Mouse (Mus musculus) forebrain, embryonic 12.5 days (tissue): ENCODE measurements around the gene Gbf1. TPM values are rescaled to one million over a fixed set of nuclear protein-coding genes. Genes with fewer than 3 reads are reported as not detected.
"Not testable (repeated sequence)": the region's sequence is repeated elsewhere in the genome, so short reads cannot be mapped to it uniquely, and the experiment has no call there.

Experiments
- ATAC-seq: fragments of 200-750 bp; cut with Nextera tagmentation; 2 replicates; pipeline ENCODE4 v1.8.0; 2017; ENCODE audit warnings: moderate TSS enrichment; ENCODE audit not compliant: low FRiP score
- H3K27ac ChIP-seq: fragments of 300-500 bp; sonication (generic); 2 replicates; pipeline ENCODE4 v1.5.1; 2016; ENCODE audit warnings: mild to moderate bottlenecking
- H3K27me3 ChIP-seq: fragments of 300-500 bp; sonication (generic); 2 replicates; pipeline ENCODE4 v1.6.1; 2016; ENCODE audit warnings: mild to moderate bottlenecking
- H3K36me3 ChIP-seq: fragments of 300-500 bp; sonication (generic); replicated peaks from 2 replicates; pipeline ENCODE4 v1.6.1; 2016; ENCODE audit warnings: mild to moderate bottlenecking
- H3K4me1 ChIP-seq: fragments of 300-500 bp; sonication (generic); 2 replicates; pipeline ENCODE4 v1.6.1; 2016
- H3K4me2 ChIP-seq: fragments of 300-500 bp; sonication (generic); 2 replicates; pipeline ENCODE4 v1.6.1; 2016; ENCODE audit warnings: mild to moderate bottlenecking, moderate library complexity
- H3K4me3 ChIP-seq: fragments of 300-500 bp; sonication (generic); replicated peaks from 2 replicates; pipeline ENCODE4 v1.5.1; 2016; ENCODE audit warnings: mild to moderate bottlenecking
- H3K9ac ChIP-seq: fragments of 300-500 bp; sonication (generic); 2 replicates; pipeline ENCODE4 v1.6.1; 2016; ENCODE audit warnings: mild to moderate bottlenecking
- H3K9me3 ChIP-seq: fragments of 300-500 bp; sonication (generic); 2 replicates; pipeline ENCODE4 v1.6.1; 2016
- WGBS: fragments of 180-500 bp; shearing (Covaris S2); methylation state at CpG from one replicate; pipeline ENCODE4 v1.1.7; 2016; 5-methylcytosine and 5-hydroxymethylcytosine counted together
- polyA plus RNA-seq: library from polyadenylated mRNA; unstranded; fragments of >200 nt; fragmentation: Nextera tagmentation; extraction: Ambion mirVana; gene quantifications from 2 replicates; pipeline ENCODE4 v1.2.1, GENCODE M21; 2016

The Gbf1 gene
- polyA plus RNA-seq, 1 experiment from 2014 or later: 64.0 TPM

- H3K4me3 ChIP-seq: no peak overlapping the region
- no peak overlapping the region for H3K9ac ChIP-seq
- 90% methylated on average over 3 of the region's 3 CpGs for WGBS
- no peaks in the 10 kb centered on the region for H3K9me3 ChIP-seq
- H3K27ac ChIP-seq: no peak overlapping the region
- ATAC-seq: no peak
- H3K27me3 ChIP-seq: no peaks in the 10 kb centered on the region
- no peaks in the 10 kb centered on the region; the same call in 1 of the 2 replicates for H3K4me1 ChIP-seq
- peaks cover 39% of the 10 kb centered on the region for H3K36me3 ChIP-seq
- no peak overlapping the region for H3K4me2 ChIP-seq
Measured at GRCm38 (mm10) chr19:46165950-46166349, 13.6 kb downstream of the Gbf1 start.

- not testable (repeated sequence) for H3K27me3 ChIP-seq, H3K4me2 ChIP-seq, ATAC-seq, H3K9ac ChIP-seq, H3K4me1 ChIP-seq, H3K27ac ChIP-seq, H3K4me3 ChIP-seq, H3K9me3 ChIP-seq
- WGBS: 70% methylated on average over 2 of the region's 2 CpGs
- peaks cover 41% of the 10 kb centered on the region for H3K36me3 ChIP-seq
Measured at GRCm38 (mm10) chr19:46167169-46167568, 14.9 kb downstream of the Gbf1 start.

- Histone ChIP-seq H3K4me2 (no peak overlapping the region), H3K9ac (no peak overlapping the region), H3K4me1 (no peaks in the 10 kb centered on the region; the same call in 1 of the 2 replicates), H3K9me3 (no peaks in the 10 kb centered on the region), H3K27ac (no peak overlapping the region), H3K36me3 (peaks cover 37% of the 10 kb centered on the region), H3K27me3 (no peaks in the 10 kb centered on the region), H3K4me3 (no peak overlapping the region)
- no peak for ATAC-seq
- 73% methylated on average over 3 of the region's 3 CpGs for WGBS
Measured at GRCm38 (mm10) chr19:46169396-46169795, 17.1 kb downstream of the Gbf1 start.

- no peak overlapping the region for H3K9ac ChIP-seq
- no peak overlapping the region for H3K4me2 ChIP-seq
- WGBS: 74% methylated on average over 1 of the region's 1 CpGs
- H3K36me3 ChIP-seq: peaks cover 32% of the 10 kb centered on the region
- no peak overlapping the region for H3K27ac ChIP-seq
- H3K4me3 ChIP-seq: no peak overlapping the region
- no peaks in the 10 kb centered on the region for H3K27me3 ChIP-seq
- no peaks in the 10 kb centered on the region; the same call in 1 of the 2 replicates for H3K4me1 ChIP-seq
- ATAC-seq: no peak
- no peaks in the 10 kb centered on the region for H3K9me3 ChIP-seq
Measured at GRCm38 (mm10) chr19:46169913-46170312, 17.6 kb downstream of the Gbf1 start.

GRCm38 (mm10) chr19:46172541-46172940 lies 20.2 kb downstream of the Gbf1 start:
- WGBS: 85% methylated on average over 5 of the region's 5 CpGs

GRCm38 (mm10) chr19:46175173-46175572 lies 22.9 kb downstream of the Gbf1 start:
- Histone ChIP-seq H3K4me2 (no peak overlapping the region), H3K4me1 (peaks cover 8% of the 10 kb centered on the region), H3K27ac (no peak overlapping the region), H3K9me3 (no peaks in the 10 kb centered on the region), H3K4me3 (no peak overlapping the region), H3K9ac (no peak overlapping the region), H3K36me3 (peaks cover 13% of the 10 kb centered on the region), H3K27me3 (no peaks in the 10 kb centered on the region)
- ATAC-seq: no peak

More at GRCm38 (mm10) chr19:46172541-46172940, 20.2 kb downstream of the Gbf1 start:
- Histone ChIP-seq H3K4me3 (no peak overlapping the region), H3K27ac (no peak overlapping the region), H3K9me3 (no peaks in the 10 kb centered on the region), H3K4me2 (no peak overlapping the region), H3K9ac (no peak overlapping the region), H3K36me3 (peaks cover 13% of the 10 kb centered on the region), H3K4me1 (peaks cover 3% of the 10 kb centered on the region), H3K27me3 (no peaks in the 10 kb centered on the region)
- no peak for ATAC-seq

- H3K4me1 ChIP-seq: peaks cover 9% of the 10 kb centered on the region
- no peak overlapping the region for H3K4me3 ChIP-seq
- H3K27me3 ChIP-seq: no peaks in the 10 kb centered on the region
- no peak for ATAC-seq
- no peak overlapping the region for H3K4me2 ChIP-seq
- peaks cover 7% of the 10 kb centered on the region; the same call in 1 of the 2 replicates for H3K36me3 ChIP-seq
- WGBS: 55% methylated on average over 5 of the region's 5 CpGs
- no peaks in the 10 kb centered on the region for H3K9me3 ChIP-seq
- H3K27ac ChIP-seq: no peak overlapping the region
- no peak overlapping the region for H3K9ac ChIP-seq
Measured at GRCm38 (mm10) chr19:46177046-46177445, 24.7 kb downstream of the Gbf1 start.

GRCm38 (mm10) chr19:46180274-46180673 lies 28.0 kb downstream of the Gbf1 start:
- no peak overlapping the region for H3K9ac ChIP-seq

GRCm38 (mm10) chr19:46182241-46182640 lies 29.9 kb downstream of the Gbf1 start:
- H3K36me3 ChIP-seq: no peaks in the 10 kb centered on the region; the same call in 1 of the 2 replicates
- peaks cover 6% of the 10 kb centered on the region; the same call in 1 of the 2 replicates for H3K4me1 ChIP-seq
- no peak overlapping the region for H3K4me2 ChIP-seq
- no peak overlapping the region for H3K27ac ChIP-seq
- H3K4me3 ChIP-seq: no peak overlapping the region
- ATAC-seq: no peak
- H3K9me3 ChIP-seq: no peaks in the 10 kb centered on the region
- no peaks in the 10 kb centered on the region for H3K27me3 ChIP-seq
- H3K9ac ChIP-seq: no peak overlapping the region
- WGBS: 86% methylated on average over 3 of the region's 3 CpGs

More at GRCm38 (mm10) chr19:46180274-46180673, 28.0 kb downstream of the Gbf1 start:
- Histone ChIP-seq H3K27me3 (no peaks in the 10 kb centered on the region), H3K27ac (no peak overlapping the region), H3K36me3 (no peaks in the 10 kb centered on the region; the same call in 1 of the 2 replicates), H3K9me3 (no peaks in the 10 kb centered on the region), H3K4me1 (peaks cover 9% of the 10 kb centered on the region), H3K4me2 (no peak overlapping the region), H3K4me3 (no peak overlapping the region)
- 90% methylated on average over 2 of the region's 2 CpGs for WGBS
- ATAC-seq: no peak

- Histone ChIP-seq H3K9me3 (no peaks in the 10 kb centered on the region), H3K4me3 (no peak overlapping the region), H3K27ac (no peak overlapping the region), H3K4me1 (no peaks in the 10 kb centered on the region), H3K4me2 (no peak overlapping the region), H3K27me3 (no peaks in the 10 kb centered on the region), H3K9ac (no peak overlapping the region), H3K36me3 (no peaks in the 10 kb centered on the region; the same call in 1 of the 2 replicates)
- no peak for ATAC-seq
- 69% methylated on average over 3 of the region's 3 CpGs for WGBS
Measured at GRCm38 (mm10) chr19:46186611-46187010, 34.3 kb downstream of the Gbf1 start.

GRCm38 (mm10) chr19:46187203-46187602 lies 34.9 kb downstream of the Gbf1 start:
- H3K27ac ChIP-seq: no peak overlapping the region
- no peak overlapping the region for H3K4me2 ChIP-seq
- no peak overlapping the region for H3K9ac ChIP-seq
- 84% methylated on average over 2 of the region's 2 CpGs for WGBS
- H3K4me1 ChIP-seq: no peaks in the 10 kb centered on the region
- no peaks in the 10 kb centered on the region for H3K9me3 ChIP-seq
- H3K27me3 ChIP-seq: no peaks in the 10 kb centered on the region
- no peaks in the 10 kb centered on the region; the same call in 1 of the 2 replicates for H3K36me3 ChIP-seq
- no peak overlapping the region for H3K4me3 ChIP-seq
- ATAC-seq: no peak

GRCm38 (mm10) chr19:46198293-46198692 lies 46.0 kb downstream of the Gbf1 start:
- Histone ChIP-seq H3K9me3 (no peaks in the 10 kb centered on the region), H3K9ac (no peak overlapping the region), H3K4me1 (no peaks in the 10 kb centered on the region), H3K36me3 (no peaks in the 10 kb centered on the region), H3K27ac (no peak overlapping the region), H3K4me2 (no peak overlapping the region), H3K4me3 (no peak overlapping the region), H3K27me3 (no peaks in the 10 kb centered on the region)
- ATAC-seq: no peak
- 93% methylated on average over 3 of the region's 3 CpGs for WGBS

GRCm38 (mm10) chr19:46198891-46199290 lies 46.6 kb downstream of the Gbf1 start:
- no peaks in the 10 kb centered on the region for H3K27me3 ChIP-seq
- no peak for ATAC-seq
- H3K4me3 ChIP-seq: no peak overlapping the region
- H3K27ac ChIP-seq: no peak overlapping the region
- whole genome bisulfite sequencing: 85% methylated on average over 5 of the region's 5 CpGs
- H3K4me2 ChIP-seq: no peak overlapping the region
- H3K9me3 ChIP-seq: no peaks in the 10 kb centered on the region
- H3K36me3 ChIP-seq: no peaks in the 10 kb centered on the region
- H3K4me1 ChIP-seq: no peaks in the 10 kb centered on the region
- no peak overlapping the region for H3K9ac ChIP-seq
